Mouse (Mus musculus): ENCODE data around the gene Tgfa. TPM values are rescaled to one million over a fixed set of nuclear protein-coding genes. Genes with fewer than 3 reads are reported as not detected.

Gene Tgfa
- total and polyA plus RNA-seq, 2 experiments from 2014 or later, result 1.1 to 7.2 TPM

DNA sequence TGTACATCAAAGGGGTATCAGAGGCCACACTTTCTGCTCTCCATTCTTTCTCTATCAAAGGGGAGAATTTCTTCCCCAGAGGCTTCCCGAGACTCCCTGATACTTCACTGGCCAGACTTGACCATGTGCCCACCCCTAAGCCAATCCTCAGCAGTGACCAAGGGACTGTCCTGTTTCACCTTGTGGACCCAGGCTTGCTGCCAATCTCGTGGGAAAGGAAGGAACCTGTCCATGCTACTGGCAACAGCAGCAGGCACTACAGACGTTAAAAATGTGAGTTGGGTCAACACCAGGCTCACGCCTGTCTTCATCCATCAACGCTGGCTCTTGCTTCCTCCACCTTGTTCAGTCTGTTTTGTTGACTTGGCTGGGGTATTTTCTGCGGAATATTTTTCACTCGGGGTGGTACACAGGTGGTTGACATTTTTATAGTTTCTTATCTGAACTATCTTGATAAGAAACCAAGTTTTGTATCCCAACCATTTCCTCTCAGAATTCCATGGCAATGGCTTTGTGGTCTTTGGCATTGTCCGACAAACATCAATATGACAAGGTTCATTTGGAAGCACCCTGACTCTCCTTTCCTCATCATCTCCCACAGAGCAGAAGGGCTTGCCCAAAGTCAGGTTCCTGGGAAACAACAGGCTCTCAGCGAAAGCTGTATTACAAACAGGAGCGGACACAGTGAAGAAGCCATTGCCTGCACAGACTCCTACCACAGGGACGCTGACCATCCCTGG, 6.1 kb upstream of the Tgfa start:
- Histone ChIP-seq H3K4me2 (ENCODE audit: low read depth, low read length) (no peak overlapping the region), H3K4me1 (ENCODE audit: control insufficient read depth, insufficient read depth) (no peaks in the 10 kb centered on the region), H3K27me3 (ENCODE audit: control insufficient read depth, insufficient read depth, low read length) (peaks cover 10% of the 10 kb centered on the region), H3K4me3 (ENCODE audit: low read depth, low read length) (no peak overlapping the region), H3K9ac (replicated peaks; ENCODE audit: low read depth, low read length) (no peak overlapping the region), H3K27ac (ENCODE audit: low read depth) (no peak overlapping the region), H3K9me3 (replicated peaks; ENCODE audit: control insufficient read depth, low read length) (no peaks in the 10 kb centered on the region), H3K36me3 (replicated peaks; ENCODE audit: control insufficient read depth, insufficient read depth, low read length) (no peaks in the 10 kb centered on the region)
- no peak for TF ChIP-seq EP300 (IDR thresholded peaks at IDR 0.05; ENCODE audit: low read depth)
- TF ChIP-seq CTCF (IDR thresholded peaks at IDR 0.05; ENCODE audit: low read depth), result no peak
- no peak for DNase-seq (ENCODE audit: low spot score)
- 63% methylated on average over 11 of the region's 11 CpGs for WGBS
- ATAC-seq (ENCODE audit: insufficient read depth, low read depth), result no peak

DNA sequence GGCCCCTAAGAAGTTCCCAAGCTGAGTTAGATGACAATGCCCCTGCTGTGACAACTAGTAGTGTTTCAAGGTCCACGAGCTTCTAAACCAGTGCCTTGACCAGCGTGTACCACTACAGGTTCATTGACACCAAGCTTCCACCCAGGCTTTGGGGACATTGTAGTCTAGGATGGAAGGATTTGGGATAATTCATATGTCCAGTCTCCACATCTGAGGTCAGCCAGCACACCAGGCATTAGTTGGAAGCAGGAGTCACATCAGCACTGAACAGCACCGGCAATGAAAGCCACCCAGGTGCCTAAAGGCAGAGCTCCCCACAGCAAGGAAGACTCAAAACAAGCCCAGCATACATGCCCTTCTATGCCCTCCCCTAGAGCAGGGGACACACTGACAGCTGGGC, 4.4 kb upstream of the Tgfa start:
- Histone ChIP-seq H3K27ac (ENCODE audit: low read depth) (no peak overlapping the region), H3K36me3 (replicated peaks; ENCODE audit: control insufficient read depth, insufficient read depth, low read length) (no peaks in the 10 kb centered on the region), H3K9ac (replicated peaks; ENCODE audit: low read depth, low read length) (no peak overlapping the region), H3K4me1 (ENCODE audit: control insufficient read depth, insufficient read depth) (no peaks in the 10 kb centered on the region), H3K9me3 (replicated peaks; ENCODE audit: control insufficient read depth, low read length) (no peaks in the 10 kb centered on the region), H3K4me3 (ENCODE audit: low read depth, low read length) (no peak overlapping the region), H3K4me2 (ENCODE audit: low read depth, low read length) (no peak overlapping the region), H3K27me3 (ENCODE audit: control insufficient read depth, insufficient read depth, low read length) (peaks cover 27% of the 10 kb centered on the region)
- 80% methylated on average over 3 of the region's 3 CpGs for WGBS
- no peak for TF ChIP-seq CTCF (IDR thresholded peaks at IDR 0.05; ENCODE audit: low read depth)
- no peak for TF ChIP-seq EP300 (IDR thresholded peaks at IDR 0.05; ENCODE audit: low read depth)
- no peak for DNase-seq (ENCODE audit: low spot score)
- ATAC-seq (ENCODE audit: insufficient read depth, low read depth), result no peak

DNA sequence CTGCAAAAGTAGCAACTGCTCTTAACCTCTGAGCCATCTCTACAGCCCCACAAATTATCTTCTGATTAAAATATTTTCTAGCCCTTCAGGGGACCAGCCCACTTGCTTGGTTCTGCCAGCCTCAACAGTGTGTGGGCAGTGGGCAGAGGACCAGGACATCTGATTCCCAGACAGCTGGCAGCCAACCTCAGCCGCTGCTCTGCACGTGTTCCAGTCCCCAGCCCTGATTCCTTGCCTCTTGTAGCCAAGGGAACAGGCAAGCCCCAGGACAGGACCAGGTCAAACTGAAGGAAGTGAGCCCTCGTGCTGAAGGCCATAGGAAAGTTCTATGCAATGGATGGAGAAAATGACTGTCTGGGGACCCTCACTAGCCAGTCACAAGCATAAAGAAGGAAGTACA, 2.0 kb upstream of the Tgfa start:
- Histone ChIP-seq H3K36me3 (replicated peaks; ENCODE audit: control insufficient read depth, insufficient read depth, low read length) (no peaks in the 10 kb centered on the region), H3K27me3 (ENCODE audit: control insufficient read depth, insufficient read depth, low read length) (peaks cover 43% of the 10 kb centered on the region), H3K4me3 (ENCODE audit: low read depth, low read length) (no peak overlapping the region), H3K9me3 (replicated peaks; ENCODE audit: control insufficient read depth, low read length) (no peaks in the 10 kb centered on the region), H3K9ac (replicated peaks; ENCODE audit: low read depth, low read length) (no peak overlapping the region), H3K4me1 (ENCODE audit: control insufficient read depth, insufficient read depth) (no peaks in the 10 kb centered on the region), H3K27ac (ENCODE audit: low read depth) (no peak overlapping the region), H3K4me2 (ENCODE audit: low read depth, low read length) (no peak overlapping the region)
- ATAC-seq (ENCODE audit: insufficient read depth, low read depth), result no peak
- DNase-seq (ENCODE audit: low spot score), result no peak
- 49% methylated on average over 3 of the region's 3 CpGs for WGBS
- TF ChIP-seq EP300 (IDR thresholded peaks at IDR 0.05; ENCODE audit: low read depth), result no peak
- no peak for TF ChIP-seq CTCF (IDR thresholded peaks at IDR 0.05; ENCODE audit: low read depth)

DNA sequence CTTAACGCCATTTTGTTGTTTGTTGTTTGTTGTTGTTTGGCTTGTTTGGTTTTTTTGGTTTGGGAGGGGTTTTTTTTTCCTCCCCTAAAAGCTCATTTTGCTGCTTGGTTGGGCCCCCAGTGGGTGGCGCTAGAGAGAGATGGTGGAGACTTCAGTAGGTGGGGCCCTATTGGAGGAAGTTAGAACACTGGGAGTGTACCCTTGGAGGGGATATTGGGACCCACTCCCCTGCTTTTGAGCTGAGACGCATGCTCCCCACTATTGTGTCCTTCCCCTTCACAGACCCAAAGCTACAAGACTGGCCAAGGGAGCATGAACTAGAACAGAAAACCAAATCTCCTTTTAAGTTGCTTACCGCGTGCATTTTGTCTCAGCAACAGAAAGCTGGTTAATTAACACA, 1.1 kb upstream of the Tgfa start:
- H3K27me3 ChIP-seq (ENCODE audit: control insufficient read depth, insufficient read depth, low read length), result peaks cover 49% of the 10 kb centered on the region
- H3K4me3 ChIP-seq (ENCODE audit: low read depth, low read length), result no peak overlapping the region
- H3K9ac ChIP-seq (replicated peaks; ENCODE audit: low read depth, low read length), result no peak overlapping the region
- no peaks in the 10 kb centered on the region for H3K4me1 ChIP-seq (ENCODE audit: control insufficient read depth, insufficient read depth)
- DNase-seq (ENCODE audit: low spot score), result no peak
- H3K36me3 ChIP-seq (replicated peaks; ENCODE audit: control insufficient read depth, insufficient read depth, low read length), result no peaks in the 10 kb centered on the region
- TF ChIP-seq CTCF (IDR thresholded peaks at IDR 0.05; ENCODE audit: low read depth) (peak; percentile 45), EP300 (IDR thresholded peaks at IDR 0.05; ENCODE audit: low read depth) (no peak)
- no peaks in the 10 kb centered on the region for H3K9me3 ChIP-seq (replicated peaks; ENCODE audit: control insufficient read depth, low read length)
- no peak overlapping the region for H3K27ac ChIP-seq (ENCODE audit: low read depth)
- 54% methylated on average over 5 of the region's 5 CpGs for WGBS
- no peak overlapping the region for H3K4me2 ChIP-seq (ENCODE audit: low read depth, low read length)
- no peak for ATAC-seq (ENCODE audit: insufficient read depth, low read depth)

DNA sequence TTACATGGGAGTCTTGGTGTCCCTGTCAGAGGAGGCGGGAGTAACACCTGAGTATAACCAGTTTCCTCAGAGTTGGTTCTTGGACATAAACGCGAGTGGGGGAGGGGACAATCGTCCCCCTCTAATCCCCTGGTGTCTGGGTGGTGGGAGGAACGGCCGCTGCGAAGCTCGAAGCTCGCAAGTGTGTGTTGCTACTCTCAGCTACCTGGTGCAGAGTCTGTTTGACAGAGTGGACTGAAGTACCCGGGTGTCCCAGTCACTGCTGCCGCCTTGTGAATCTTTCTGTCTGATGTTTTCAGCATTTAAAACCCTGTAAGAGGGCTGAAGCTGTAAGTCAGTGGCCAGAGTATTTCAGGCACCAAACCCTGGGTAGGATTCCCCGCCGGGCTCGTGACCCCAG, 1.0 kb downstream of the Tgfa start:
- no peaks in the 10 kb centered on the region for H3K36me3 ChIP-seq (replicated peaks; ENCODE audit: control insufficient read depth, insufficient read depth, low read length)
- peak overlapping the region; percentile 95 for H3K4me2 ChIP-seq (ENCODE audit: low read depth, low read length)
- DNase-seq (ENCODE audit: low spot score), result no peak
- H3K4me1 ChIP-seq (ENCODE audit: control insufficient read depth, insufficient read depth), result no peaks in the 10 kb centered on the region
- H3K27me3 ChIP-seq (ENCODE audit: control insufficient read depth, insufficient read depth, low read length), result peaks cover 49% of the 10 kb centered on the region
- H3K9ac ChIP-seq (replicated peaks; ENCODE audit: low read depth, low read length), result no peak overlapping the region
- peak overlapping the region; percentile 78 for H3K4me3 ChIP-seq (ENCODE audit: low read depth, low read length)
- H3K27ac ChIP-seq (ENCODE audit: low read depth), result no peak overlapping the region
- no peaks in the 10 kb centered on the region for H3K9me3 ChIP-seq (replicated peaks; ENCODE audit: control insufficient read depth, low read length)
- WGBS, result 7% methylated on average over 14 of the region's 14 CpGs
- ATAC-seq (ENCODE audit: insufficient read depth, low read depth), result no peak
- TF ChIP-seq EP300 (IDR thresholded peaks at IDR 0.05; ENCODE audit: low read depth) (no peak), CTCF (IDR thresholded peaks at IDR 0.05; ENCODE audit: low read depth) (no peak)
